Mouse (Mus musculus): ENCODE results near the gene Tspan14. TPM values are rescaled to one million over a fixed set of nuclear protein-coding genes. Genes with fewer than 3 reads are reported as not detected.

The Tspan14 gene
- 77.3 and 84.9 TPM in 2 replicates for polyA plus RNA-seq (2015; fragmentation: Nextera tagmentation; extraction: Ambion mirVana)

DNA sequence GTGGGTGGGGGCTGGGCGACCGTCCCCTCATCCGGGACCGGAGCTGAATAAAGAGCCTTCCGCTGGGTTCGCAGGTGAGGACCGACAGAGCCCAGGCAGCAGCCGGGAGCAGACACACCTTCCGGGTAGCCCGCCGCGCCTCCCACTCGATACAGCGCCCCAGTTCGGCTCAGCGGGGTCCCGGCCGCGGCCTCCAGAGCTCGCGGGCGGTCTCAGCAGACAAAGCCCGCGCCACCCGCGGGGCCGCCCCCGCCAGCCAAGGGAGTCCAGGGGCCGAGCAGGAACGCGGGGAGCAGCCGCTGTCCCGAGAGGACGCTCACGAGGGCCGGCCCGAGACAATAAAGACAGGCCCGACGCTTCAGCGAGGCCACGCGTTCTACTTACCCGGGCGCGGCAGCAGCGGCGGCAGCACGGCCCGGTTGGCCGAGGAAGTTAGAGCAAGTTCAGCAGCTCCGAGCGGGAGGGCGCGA, at the start of gene Tspan14:
Gene Tspan14 (minus strand): TSS at position 416 of the 470 bp plus-strand sequence.
- Histone ChIP-seq H3K27me3 (replicated peaks; ENCODE audit: insufficient read depth, low read length) (no peaks in the 10 kb centered on the region), H3K9ac (replicated peaks; ENCODE audit: low read depth) (peak within 1 kb of the TSS; percentile 90), H3K4me1 (ENCODE audit: insufficient read depth, low read depth, low read length) (peaks cover 38% of the 10 kb centered on the region), H3K4me2 (replicated peaks; ENCODE audit: low read depth, low read length) (peak within 1 kb of the TSS; percentile 77), H3K27ac (ENCODE audit: low read length) (peak within 1 kb of the TSS; percentile 98), H3K9me3 (ENCODE audit: low read length) (no peaks in the 10 kb centered on the region), H3K36me3 (ENCODE audit: insufficient read depth, low read length) (no peaks in the 10 kb centered on the region), H3K4me3 (ENCODE audit: low read depth, low read length) (peak within 1 kb of the TSS; percentile 90)
- WGBS, result under 1% methylated on average over 42 of the region's 54 CpGs
- TF ChIP-seq EP300 (IDR thresholded peaks at IDR 0.05), result no peak
- TF ChIP-seq CTCF (IDR thresholded peaks at IDR 0.05), result no peak; the same call in 1 of the 2 replicates
- peak; percentile 39 for ATAC-seq
- peak; percentile 66 for DNase-seq (ENCODE audit: low spot score)

DNA sequence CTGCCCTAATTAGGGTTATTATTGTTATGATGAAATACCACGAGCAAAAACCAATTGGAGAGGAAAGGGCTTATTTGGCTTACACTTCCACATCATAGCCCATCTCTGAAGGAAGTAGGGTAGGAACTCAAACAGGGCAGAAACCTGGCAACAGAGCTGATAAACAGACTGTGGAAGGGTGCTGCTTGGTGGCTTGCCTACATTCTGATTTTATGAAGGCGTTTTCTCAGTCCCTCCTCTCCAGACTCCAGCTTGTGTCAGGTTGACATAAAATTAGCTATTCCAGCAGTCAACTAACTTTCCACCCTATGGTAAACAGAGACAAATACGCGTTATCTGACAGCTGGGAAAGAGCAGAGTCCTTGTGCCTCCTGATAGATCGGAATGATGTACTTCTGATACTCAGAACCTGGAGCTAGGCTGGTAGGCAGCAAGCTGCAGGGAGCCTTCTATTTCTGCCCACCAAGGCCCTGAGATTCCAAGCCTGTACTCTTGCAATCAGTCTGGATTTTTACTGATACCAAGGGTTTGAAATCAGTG, 48.2 kb upstream of the Tspan14 start:
- WGBS, result 65% methylated on average over 5 of the region's 5 CpGs
- no peak overlapping the region for H3K4me3 ChIP-seq (ENCODE audit: low read depth, low read length)
- H3K4me2 ChIP-seq (replicated peaks; ENCODE audit: low read depth, low read length), result no peak overlapping the region
- ATAC-seq (no peak), DNase-seq (ENCODE audit: low spot score) (no peak)
- H3K9ac ChIP-seq (replicated peaks; ENCODE audit: low read depth), result no peak overlapping the region
- no peaks in the 10 kb centered on the region for H3K9me3 ChIP-seq (ENCODE audit: low read length)
- no peaks in the 10 kb centered on the region; the same call in 1 of the 2 replicates for H3K4me1 ChIP-seq (ENCODE audit: insufficient read depth, low read depth, low read length)
- no peak for TF ChIP-seq EP300 (IDR thresholded peaks at IDR 0.05)
- no peak for TF ChIP-seq CTCF (IDR thresholded peaks at IDR 0.05)
- H3K27ac ChIP-seq (ENCODE audit: low read length), result no peak overlapping the region
- no peaks in the 10 kb centered on the region for H3K36me3 ChIP-seq (ENCODE audit: insufficient read depth, low read length)
- no peaks in the 10 kb centered on the region for H3K27me3 ChIP-seq (replicated peaks; ENCODE audit: insufficient read depth, low read length)

DNA sequence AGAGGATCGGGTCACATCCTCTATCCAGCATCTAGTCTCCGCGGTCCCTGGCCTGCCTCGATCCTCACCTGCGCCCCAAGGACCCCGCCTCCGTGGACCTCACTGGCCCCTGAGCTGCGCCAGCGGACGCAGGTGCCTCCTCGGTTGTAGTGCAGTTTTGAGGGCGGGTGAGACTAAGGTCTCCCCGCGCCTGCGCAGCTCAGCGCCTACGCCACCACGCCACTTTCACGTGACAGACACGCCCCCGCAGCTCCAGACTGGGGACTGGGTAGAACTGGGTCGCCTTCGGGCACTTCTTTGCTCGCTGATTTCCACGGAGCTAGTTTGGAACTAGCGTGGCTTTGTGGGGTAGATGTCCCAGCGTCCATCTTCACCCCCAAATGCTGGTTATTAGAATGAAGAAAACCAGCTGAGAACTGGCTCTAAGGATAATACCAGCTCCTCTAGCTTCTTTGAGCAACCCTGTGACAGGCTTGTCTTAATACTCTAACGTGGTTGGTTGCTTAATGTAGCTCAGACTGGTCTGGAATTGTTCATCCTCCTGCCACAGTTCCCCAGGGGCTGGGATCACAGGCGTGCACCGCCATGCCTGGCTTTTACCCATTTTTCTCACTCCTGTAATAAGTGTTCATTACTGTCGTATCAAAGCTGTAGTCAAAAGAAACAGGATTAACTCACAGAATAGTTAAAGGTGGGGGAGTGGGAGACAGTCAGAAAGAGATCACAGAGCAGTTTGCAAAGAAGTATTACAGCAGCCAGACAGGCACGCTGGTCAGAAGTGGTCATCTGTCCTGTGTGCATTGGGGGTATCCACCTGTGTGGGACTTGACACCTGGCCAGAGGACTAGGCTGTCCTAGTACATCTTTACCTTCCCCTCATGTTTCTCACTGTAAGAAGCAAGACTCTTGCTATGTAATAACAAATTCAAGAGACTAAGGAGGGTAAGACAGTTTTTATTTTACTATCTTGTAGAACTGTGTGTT, 47.3 kb upstream of the Tspan14 start, which contains the start of gene Fam213a:
Gene Fam213a (minus strand): TSS at position 159 of the 984 bp plus-strand sequence.
- WGBS, result 5% methylated on average over 32 of the region's 32 CpGs
- Histone ChIP-seq H3K27me3 (replicated peaks; ENCODE audit: insufficient read depth, low read length) (no peaks in the 10 kb centered on the region), H3K27ac (ENCODE audit: low read length) (peak within 1 kb of the TSS; percentile 15; the same call in 1 of the 2 replicates), H3K9me3 (ENCODE audit: low read length) (no peaks in the 10 kb centered on the region), H3K36me3 (ENCODE audit: insufficient read depth, low read length) (no peaks in the 10 kb centered on the region), H3K9ac (replicated peaks; ENCODE audit: low read depth) (peak within 1 kb of the TSS; percentile 46), H3K4me2 (replicated peaks; ENCODE audit: low read depth, low read length) (peak within 1 kb of the TSS; percentile 89), H3K4me3 (ENCODE audit: low read depth, low read length) (peak within 1 kb of the TSS; percentile 55), H3K4me1 (ENCODE audit: insufficient read depth, low read depth, low read length) (no peaks in the 10 kb centered on the region; the same call in 1 of the 2 replicates)
- TF ChIP-seq CTCF (IDR thresholded peaks at IDR 0.05) (no peak), EP300 (IDR thresholded peaks at IDR 0.05) (no peak)
- ATAC-seq (peak; percentile 99), DNase-seq (ENCODE audit: low spot score) (peak; percentile 96)

DNA sequence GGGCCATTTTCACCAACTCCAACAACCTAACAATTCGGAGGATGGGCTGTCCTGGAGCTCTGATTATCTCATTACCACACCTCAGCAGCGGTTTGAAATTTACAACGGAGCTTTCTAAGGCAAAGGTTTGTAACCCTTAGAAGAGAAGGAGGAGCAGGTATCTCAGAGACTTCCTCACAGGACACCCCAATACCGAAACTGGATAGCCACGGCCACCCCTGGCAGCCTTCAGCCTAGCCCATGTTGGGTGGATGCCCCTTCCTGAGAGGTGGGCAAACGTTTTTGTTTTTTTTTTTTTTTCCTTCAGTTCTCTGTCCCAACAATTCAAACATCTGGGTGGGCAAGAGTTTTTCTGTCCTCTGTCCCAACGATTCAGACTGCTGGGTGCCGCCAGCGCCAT, 46.5 kb upstream of the Tspan14 start:
- peak overlapping the region; percentile 46 for H3K9ac ChIP-seq (replicated peaks; ENCODE audit: low read depth)
- ATAC-seq, result no peak
- peak overlapping the region; percentile 89 for H3K4me2 ChIP-seq (replicated peaks; ENCODE audit: low read depth, low read length)
- H3K36me3 ChIP-seq (ENCODE audit: insufficient read depth, low read length), result no peaks in the 10 kb centered on the region
- peak overlapping the region; percentile 55 for H3K4me3 ChIP-seq (ENCODE audit: low read depth, low read length)
- no peak for DNase-seq (ENCODE audit: low spot score)
- no peaks in the 10 kb centered on the region for H3K27me3 ChIP-seq (replicated peaks; ENCODE audit: insufficient read depth, low read length)
- peaks cover 4% of the 10 kb centered on the region; the same call in 1 of the 2 replicates for H3K4me1 ChIP-seq (ENCODE audit: insufficient read depth, low read depth, low read length)
- TF ChIP-seq EP300 (IDR thresholded peaks at IDR 0.05) (no peak), CTCF (IDR thresholded peaks at IDR 0.05) (no peak)
- no peak overlapping the region for H3K27ac ChIP-seq (ENCODE audit: low read length)
- WGBS, result 13% methylated on average over 9 of the region's 9 CpGs
- no peaks in the 10 kb centered on the region for H3K9me3 ChIP-seq (ENCODE audit: low read length)

DNA sequence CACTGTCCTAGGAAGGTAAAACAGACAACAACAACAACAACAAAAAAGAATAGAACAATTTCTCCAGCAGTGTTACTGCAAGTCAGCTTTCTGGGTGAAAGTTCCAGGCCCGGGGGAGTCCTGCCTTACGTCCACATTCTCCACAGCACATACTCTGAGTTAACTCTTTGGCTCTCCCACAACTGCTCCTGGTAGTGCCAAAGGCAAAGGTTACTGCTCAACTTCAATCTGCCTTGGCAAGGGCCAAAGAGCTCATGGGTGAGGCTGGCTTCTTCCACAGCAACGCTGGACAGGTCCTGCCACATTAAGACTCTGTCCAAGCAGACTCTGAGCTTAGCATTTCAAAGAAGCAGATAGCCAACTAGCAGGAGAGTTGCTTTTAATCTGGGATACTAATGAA, 45.3 kb upstream of the Tspan14 start:
- 66% methylated on average over 3 of the region's 3 CpGs for WGBS
- Histone ChIP-seq H3K27ac (ENCODE audit: low read length) (no peak overlapping the region), H3K9ac (replicated peaks; ENCODE audit: low read depth) (no peak overlapping the region), H3K27me3 (replicated peaks; ENCODE audit: insufficient read depth, low read length) (no peaks in the 10 kb centered on the region), H3K4me1 (ENCODE audit: insufficient read depth, low read depth, low read length) (peaks cover 11% of the 10 kb centered on the region; the same call in 1 of the 2 replicates), H3K9me3 (ENCODE audit: low read length) (no peaks in the 10 kb centered on the region), H3K36me3 (ENCODE audit: insufficient read depth, low read length) (no peaks in the 10 kb centered on the region), H3K4me3 (ENCODE audit: low read depth, low read length) (no peak overlapping the region), H3K4me2 (replicated peaks; ENCODE audit: low read depth, low read length) (no peak overlapping the region)
- no peak for DNase-seq (ENCODE audit: low spot score)
- no peak for ATAC-seq
- TF ChIP-seq EP300 (IDR thresholded peaks at IDR 0.05) (no peak), CTCF (IDR thresholded peaks at IDR 0.05) (no peak)

DNA sequence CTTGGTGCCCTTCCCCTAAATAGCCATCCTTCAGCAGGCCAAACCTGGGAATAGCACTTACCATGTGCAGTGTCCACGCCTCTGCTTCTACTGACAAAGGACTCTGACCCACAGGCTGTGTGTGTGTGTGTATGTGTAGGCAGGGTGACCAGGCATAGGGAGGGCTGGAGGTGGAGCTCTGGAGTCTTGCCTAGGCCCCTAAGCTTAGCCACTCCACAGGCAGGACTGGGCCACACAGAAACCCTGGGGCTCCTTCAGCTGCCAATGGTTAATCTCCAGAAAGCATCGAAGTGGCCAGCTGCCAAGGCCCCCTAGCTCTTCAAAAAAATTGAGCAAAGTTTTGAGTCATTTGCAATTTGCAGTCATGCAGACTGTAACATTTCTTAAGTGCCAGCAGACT, 41.5 kb upstream of the Tspan14 start:
- no peak overlapping the region for H3K4me3 ChIP-seq (ENCODE audit: low read depth, low read length)
- peaks cover 11% of the 10 kb centered on the region; the same call in 1 of the 2 replicates for H3K4me1 ChIP-seq (ENCODE audit: insufficient read depth, low read depth, low read length)
- H3K4me2 ChIP-seq (replicated peaks; ENCODE audit: low read depth, low read length), result no peak overlapping the region
- ATAC-seq, result peak; percentile 88
- no peak overlapping the region for H3K9ac ChIP-seq (replicated peaks; ENCODE audit: low read depth)
- TF ChIP-seq CTCF (IDR thresholded peaks at IDR 0.05) (no peak), EP300 (IDR thresholded peaks at IDR 0.05) (no peak)
- no peaks in the 10 kb centered on the region for H3K9me3 ChIP-seq (ENCODE audit: low read length)
- 18% methylated on average over 2 of the region's 2 CpGs for WGBS
- no peaks in the 10 kb centered on the region for H3K27me3 ChIP-seq (replicated peaks; ENCODE audit: insufficient read depth, low read length)
- H3K27ac ChIP-seq (ENCODE audit: low read length), result 0 out of 2 replicates have a peak overlapping the region, but pooled peaks have one; percentile 0
- H3K36me3 ChIP-seq (ENCODE audit: insufficient read depth, low read length), result no peaks in the 10 kb centered on the region
- peak; percentile 69 for DNase-seq (ENCODE audit: low spot score)
